ENCODE assay signal across 12 mouse cellular contexts in the genomic region with DNA sequence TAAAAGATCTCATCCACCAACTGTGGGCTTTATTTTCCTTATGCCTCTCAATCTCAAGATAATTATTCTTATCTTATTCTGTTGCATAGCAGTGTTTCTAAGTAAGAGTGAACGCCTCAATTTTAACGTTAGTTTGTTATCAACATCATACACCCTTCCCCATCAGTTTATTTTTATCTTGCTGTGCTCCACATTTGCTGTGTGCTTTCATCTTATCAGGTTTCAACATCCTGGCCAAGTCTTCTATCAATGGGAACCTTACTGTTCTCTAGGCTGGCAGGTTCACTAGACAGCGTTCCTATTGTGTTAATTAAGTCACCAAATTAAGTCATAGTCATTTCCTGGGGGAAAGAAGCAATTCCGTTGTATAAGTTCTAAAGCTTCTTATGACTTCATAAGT.
"Had no signal": no experiment of that assay in that cellular context is flagged by ENCODE, and none has a peak within 500 bp of the region (broad histone marks: within the 10 kb centered on the region; RNA-seq: fewer than 3 reads in every experiment).

No protein-coding gene starts in this region.

- DNase-seq: kidney, adult 8-10 months; kidney, postnatal 36 days; left cerebral cortex, postnatal 4 days; liver, embryonic 13.5 days; lung, adult 2 months; right cerebral cortex, postnatal 25 days; thymus, postnatal 4 days had no signal

- H3K36me3 ChIP-seq: limb, embryonic 13.5 days; liver, embryonic 13.5 days; midbrain, embryonic 13.5 days had no signal

- H3K4me3 ChIP-seq: limb, embryonic 13.5 days; liver, embryonic 13.5 days; midbrain, embryonic 13.5 days had no signal

- H3K27me3 ChIP-seq: limb, embryonic 13.5 days; liver, embryonic 13.5 days; midbrain, embryonic 13.5 days had no signal

- H3K4me1 ChIP-seq: limb, embryonic 13.5 days; liver, embryonic 13.5 days; midbrain, embryonic 13.5 days had no signal

- H3K4me2 ChIP-seq: limb, embryonic 13.5 days; liver, embryonic 13.5 days; midbrain, embryonic 13.5 days had no signal

- H3K9me3 ChIP-seq: limb, embryonic 13.5 days; liver, embryonic 13.5 days; midbrain, embryonic 13.5 days had no signal

- H3K27ac ChIP-seq: limb, embryonic 13.5 days; liver, embryonic 13.5 days; macrophage; midbrain, embryonic 13.5 days had no signal

- H3K9ac ChIP-seq: limb, embryonic 13.5 days; liver, embryonic 13.5 days; midbrain, embryonic 13.5 days had no signal

- ATAC-seq: inflammation-experienced regulatory T-cells, adult 6 months; intestine, postnatal 0 days; midbrain, embryonic 13.5 days had no signal
